Mouse (Mus musculus): ENCODE measurements around the gene Tpst2.

The Tpst2 gene

DNA sequence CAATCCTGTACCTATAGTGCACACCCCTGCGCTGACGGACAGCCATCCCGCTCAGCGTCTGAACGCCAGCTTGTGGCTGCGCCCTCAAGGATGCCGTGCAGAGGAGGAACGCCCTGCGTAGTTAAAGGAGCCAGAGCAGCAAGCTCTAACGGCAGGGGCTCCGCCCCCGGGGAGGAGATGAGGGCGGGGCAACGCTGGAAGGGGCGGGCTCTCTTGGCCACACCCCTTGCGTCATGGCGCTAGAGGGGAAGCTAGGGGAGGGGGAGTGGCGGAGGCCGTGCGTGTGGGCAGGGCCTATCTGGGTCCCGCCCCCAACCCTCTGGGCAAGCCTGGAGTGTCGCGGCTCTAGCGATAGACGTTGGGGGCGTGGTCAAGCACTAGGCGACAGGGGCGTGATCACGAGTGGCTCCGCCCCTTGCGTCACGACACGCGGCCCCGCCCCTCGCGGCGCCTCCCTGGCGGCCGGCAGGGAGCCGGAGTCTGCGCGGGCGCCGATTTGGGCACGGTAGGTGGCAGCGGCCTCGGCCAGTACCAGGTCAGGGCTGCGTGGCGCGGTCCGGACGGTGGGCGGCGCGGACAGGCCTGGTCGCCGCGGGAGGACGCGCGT, at the start of gene Tpst2:
TSS of gene Tpst2 (plus strand) at position 425 of the 607 bp plus-strand sequence.
- peak; percentile 100 for DNase-seq

DNA sequence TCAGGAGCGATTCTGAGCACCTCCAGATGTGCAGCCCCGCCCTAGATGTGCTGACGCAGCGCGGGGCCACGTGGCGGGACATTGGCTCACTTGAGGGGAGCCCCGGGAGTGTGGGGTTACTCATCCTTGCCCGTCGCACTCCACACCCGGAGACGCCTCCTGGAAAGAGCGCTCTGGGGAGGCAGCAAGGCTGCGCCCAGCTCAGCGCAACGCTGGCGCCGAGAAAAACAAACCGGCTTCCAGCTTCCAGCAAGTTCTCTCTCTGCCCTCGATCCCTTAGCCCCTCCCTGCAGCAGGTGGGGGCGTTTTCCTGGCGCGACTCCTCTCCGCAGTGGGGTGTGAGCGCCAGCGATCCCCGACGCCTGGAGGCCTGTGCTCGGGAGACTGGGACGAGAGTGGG, 49.1 kb upstream of the Tpst2 start:
- DNase-seq, result no peak

DNA sequence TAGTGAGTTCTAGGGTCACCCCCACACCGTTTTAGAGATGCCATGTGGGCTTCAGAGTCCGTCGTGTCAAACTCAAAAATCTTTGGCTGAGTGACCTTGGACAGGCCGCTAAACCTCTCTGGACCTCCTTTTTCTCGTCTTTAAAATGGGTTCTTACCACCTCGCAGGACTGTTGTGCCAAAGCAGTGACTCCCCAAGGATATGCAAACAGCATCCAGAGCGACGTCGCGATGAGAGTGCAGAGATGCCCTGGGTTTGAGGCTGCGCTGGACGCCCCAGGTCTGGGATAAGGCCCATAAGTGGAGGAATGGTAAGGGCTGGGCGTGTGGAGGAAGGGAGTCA, 48.6 kb upstream of the Tpst2 start:
- DNase-seq, result no peak

DNA sequence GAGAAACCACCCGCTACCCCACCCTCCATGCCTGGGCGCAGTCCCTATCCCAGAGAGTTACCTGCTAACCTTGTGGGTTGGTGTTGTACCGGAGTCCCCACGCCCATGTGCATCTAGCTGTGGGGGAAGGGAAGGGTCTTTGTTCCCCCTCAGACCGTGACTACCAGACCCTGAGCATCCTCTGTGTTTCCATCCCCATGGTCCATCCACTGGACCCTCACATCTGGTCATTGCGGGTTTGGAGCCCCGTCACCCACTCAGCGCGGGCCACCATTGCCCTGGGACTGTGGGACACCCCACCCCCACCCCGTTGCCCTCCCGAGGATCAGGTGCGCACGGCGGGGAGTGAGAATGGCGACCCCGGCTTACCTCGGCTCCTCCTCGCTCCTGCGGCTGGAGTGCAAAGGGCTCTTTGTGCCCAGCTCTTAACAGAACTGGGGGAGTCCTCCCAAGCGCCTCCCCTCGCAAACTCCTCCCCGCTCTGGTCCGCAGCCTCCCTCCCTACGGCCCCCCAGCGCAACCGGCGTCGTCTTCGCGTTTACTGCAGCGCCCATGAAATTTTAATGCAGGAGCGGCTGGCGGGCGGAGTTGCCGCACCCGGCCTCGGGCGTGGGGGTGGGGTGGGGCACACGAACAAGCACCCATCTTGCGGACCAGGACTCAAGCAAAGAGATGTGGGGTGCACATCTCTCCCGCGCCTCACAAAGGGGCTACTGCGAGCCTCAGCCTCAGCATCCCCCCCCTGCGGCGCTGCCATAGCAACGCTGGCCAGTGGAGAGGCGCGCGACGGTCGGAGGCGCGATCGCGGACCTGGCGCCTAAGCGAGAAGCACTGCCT, 48.0 kb upstream of the Tpst2 start:
- no peak for DNase-seq

DNA sequence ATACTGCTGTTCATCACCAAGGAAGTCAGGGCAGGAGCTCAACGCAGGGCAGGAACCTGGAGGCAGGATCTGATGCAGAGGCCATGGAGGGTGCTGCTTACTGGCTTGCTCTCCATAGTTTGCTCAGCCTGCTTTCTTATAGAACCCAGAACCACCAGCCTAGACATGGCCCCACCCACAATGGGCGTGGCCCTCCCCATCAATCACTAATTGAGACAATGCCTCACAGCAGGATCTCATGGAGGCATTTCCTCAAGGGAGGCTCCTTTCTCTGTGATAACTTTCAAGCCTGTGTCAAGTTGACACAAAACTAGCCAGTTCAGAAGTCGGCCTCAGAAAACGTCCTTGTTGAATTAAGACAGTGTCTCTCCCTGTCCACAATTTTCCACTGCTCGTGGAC, 40.7 kb upstream of the Tpst2 start:
- DNase-seq, result no peak

DNA sequence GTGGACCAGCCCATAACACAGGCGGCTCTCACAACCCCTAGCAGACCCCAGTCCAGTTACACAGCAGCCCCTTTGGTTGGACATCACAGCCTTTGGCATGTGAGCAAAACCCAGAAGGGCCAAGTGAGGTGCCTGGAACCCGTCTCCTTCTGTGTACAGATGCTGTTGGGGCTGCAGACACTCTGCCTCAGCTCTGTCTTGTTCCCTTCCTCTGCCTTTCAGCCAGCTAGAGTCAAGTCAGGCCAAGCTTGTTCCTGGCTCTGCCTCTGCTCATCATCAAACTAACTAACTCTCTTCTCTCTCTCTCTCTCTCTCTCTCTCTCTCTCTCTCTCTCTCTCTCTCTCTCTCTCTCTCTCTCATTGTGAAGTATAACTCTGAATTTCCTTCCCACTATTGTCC, 39.9 kb upstream of the Tpst2 start:
- DNase-seq, result no peak

DNA sequence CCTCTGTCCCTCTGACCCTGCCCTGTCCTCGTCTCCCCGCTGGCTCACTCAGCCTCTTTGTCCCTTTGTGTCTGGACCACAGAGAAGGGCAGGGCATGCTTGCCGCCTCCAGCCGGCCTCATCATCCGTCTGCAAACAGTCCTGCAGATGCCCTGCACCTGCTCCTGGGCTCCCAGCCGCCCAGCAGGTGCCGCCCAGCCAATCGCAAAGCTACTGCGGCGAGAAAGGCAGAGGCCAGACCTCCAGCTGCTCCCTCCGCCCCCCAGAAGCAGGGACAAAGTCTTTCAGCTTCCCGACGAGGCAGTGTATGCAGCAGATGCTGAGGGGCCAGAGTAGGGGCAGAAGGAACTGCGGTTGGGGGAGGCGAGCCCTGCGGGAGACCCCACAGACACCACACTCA, 39.1 kb upstream of the Tpst2 start:
- no peak for DNase-seq

DNA sequence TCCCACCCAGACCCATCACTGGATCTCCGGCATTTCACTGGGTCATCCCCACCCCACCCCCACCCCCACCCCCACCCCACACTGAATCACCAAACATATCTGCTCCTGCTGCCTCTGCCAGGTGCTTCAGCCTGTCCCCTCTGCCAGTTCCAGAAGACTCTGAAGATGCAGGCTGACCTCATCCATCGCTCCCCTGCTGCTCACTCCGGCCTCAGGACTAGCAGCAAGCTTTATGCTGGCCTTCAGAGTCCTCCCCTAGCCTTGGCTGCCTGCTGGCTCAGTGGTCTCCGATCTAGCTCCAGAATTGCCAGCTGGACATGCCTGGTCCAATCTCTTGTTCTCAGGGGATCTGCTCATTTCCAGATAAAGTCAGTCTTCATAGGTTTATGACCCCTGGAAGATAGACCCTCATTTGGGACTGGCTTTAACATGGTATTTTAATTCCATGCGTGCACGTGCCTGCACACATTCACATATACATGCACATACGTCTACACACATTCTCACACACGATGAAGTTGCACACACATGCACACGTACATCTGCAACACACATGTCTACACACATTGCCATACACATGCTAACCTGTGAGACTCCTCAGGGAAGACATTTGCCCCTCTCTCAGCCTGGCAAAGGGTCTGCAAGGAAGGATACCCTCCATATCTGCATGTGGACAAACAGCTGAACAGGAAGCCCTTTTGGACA, 38.5 kb upstream of the Tpst2 start:
- DNase-seq, result no peak

DNA sequence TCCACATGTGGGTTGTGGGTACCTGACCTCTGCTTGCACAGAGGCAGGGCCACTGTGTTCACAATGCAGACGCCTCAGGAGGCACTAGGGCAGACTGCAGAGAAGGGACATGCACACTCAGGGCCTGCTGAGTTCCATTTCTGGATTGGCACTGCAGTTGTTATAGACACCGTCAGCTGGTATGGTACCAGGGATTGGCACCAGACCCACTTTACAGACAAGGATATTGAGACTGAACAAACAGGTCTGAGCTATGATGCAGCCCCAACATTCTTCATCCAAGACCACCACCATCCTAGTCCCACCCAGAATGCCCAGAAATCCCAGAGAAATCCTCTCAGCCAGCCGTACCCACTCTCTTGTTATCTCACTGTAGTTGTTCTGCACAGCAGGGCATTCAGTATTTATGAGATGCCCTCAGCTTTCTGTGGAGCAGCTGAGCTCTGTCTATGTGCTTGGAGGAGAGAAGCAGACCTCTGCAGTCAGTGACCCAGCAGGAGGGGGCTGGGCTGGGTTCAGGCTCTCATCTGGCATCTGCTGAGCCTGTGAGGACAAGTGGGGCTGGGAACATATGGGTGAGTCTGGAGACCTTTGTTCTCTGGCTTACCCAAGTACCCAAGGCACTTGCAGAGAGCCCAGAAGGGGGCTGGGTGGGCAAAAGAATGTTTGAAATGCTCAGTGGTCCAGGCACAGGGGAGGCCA, 37.6 kb upstream of the Tpst2 start:
- DNase-seq, result no peak

DNA sequence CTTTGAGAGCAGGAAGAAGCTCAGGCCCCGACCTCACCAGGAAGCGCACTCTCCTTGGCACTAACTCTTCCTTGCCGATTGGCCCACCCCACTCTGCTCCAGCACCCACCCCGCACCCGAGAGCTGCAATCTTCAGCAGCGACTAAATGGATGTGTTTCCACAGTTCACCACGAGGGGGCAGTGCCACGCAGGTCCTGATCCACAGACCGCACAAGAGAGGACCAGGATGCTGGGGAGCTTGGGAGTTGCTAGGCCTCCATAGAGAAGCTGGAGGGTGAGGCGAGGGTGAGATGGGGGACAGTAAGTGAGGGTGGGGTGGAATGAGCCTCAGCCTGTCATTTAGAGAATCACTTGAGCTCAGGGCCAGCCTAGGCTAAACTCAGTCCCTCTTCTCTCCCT, 35.7 kb upstream of the Tpst2 start:
- peak; percentile 62 for DNase-seq

DNA sequence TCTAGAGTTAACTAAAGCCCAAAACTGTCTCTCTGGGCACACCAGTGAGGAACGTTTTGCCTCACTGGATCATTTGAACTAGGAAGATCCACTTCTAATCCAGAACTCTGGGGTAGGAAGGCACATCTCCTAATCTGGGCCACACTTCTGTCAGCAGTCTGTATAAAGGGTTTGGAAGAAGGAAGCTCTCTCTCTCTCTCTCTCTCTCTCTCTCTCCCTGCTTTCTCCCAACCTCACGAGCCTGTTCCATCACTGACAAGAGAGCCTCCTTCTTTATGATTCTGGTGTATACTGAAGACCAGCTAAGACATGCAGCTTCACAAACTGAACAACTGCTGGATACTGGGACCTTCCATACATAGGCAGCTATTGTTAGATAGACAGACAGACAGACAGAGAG, 34.6 kb upstream of the Tpst2 start:
- no peak for DNase-seq

DNA sequence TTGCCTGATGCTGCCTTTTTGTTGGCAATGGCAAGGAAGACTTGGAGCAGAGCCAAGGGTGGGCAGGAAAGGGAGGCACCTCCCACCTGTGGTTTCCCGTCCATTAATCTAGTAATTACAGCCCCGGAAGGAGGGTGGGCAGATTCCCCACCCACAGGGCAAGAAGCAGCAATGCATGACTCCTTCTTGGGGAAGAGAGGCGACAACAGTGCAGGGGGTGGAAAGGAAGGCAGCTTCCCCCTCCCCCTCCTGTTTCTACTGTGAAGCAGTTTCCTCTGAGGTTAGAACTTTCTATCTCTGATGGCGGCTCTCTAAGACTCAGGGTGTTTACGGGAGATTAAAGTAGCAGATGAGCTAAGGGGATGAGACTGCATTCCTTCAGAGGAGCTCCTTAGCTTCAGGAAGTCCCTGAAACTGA, 34.1 kb upstream of the Tpst2 start:
- peak; percentile 71 for DNase-seq

DNA sequence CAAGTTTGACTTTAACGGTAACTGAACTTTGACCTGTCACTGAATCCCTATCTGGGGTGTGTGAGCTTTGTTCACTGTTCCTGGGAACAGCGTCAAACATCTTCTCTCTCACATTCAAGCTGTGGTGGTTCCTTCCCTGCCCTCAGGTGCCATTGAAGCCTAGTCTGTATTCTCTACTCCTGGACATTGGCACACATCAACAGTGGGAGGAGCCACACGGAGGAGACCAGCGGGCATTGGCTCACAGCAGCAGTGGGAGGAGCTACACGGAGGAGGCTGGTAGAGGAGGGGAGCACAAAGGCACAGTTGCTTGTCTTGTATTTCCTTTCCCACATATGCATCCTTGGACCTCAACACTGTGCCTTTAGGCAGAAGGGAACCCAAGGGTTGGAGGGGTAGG, 33.5 kb upstream of the Tpst2 start:
- DNase-seq, result peak; percentile 8

DNA sequence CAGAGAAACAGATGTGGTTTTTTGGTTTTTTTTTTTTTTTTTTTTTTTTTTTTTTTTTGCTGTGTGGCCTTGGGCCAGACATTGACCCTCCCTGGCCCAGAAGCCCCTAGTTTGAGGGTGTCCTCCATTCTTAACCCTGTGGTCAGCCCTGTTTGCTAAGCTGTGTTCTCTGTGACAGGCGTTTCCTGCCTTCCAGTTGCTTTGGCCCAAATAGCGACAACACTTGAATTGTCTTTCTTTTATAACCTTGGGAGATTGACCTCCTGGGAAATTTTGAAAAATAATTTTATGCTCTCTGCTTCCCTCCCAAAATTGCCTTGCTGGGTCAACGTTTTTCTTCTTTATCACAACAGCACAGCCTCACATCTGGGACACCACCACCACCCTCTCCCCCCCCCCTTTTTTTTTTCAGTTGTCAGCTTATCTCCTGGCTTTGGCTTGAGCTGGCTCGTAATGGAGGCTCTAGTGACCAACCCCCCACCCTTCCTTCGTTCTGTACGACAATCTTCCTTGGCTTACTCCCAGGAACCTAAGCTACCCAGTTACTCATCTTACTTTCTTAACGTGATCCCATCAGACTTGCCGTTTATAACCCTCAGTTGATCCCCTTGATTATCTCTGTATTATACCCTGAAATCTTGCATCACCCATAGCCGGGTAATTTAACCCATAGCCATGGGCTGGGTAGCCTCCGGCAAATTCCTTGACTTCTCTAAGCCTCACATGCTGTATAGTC, 32.8 kb upstream of the Tpst2 start:
- DNase-seq, result peak; percentile 10

DNA sequence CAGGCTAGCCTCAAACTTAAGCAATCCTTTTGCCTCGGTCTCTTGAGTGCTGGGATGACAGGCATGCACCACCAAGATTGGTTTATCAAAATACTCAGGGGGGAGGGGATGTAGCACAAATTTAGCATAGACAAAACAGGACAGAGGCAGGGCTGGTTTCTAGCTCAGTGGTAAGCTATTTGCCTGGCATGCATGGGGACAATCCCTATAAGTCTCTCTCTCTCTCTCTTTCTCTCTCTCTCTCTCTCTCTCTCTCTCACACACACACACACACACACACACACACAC, 32.3 kb upstream of the Tpst2 start:
- no peak for DNase-seq

DNA sequence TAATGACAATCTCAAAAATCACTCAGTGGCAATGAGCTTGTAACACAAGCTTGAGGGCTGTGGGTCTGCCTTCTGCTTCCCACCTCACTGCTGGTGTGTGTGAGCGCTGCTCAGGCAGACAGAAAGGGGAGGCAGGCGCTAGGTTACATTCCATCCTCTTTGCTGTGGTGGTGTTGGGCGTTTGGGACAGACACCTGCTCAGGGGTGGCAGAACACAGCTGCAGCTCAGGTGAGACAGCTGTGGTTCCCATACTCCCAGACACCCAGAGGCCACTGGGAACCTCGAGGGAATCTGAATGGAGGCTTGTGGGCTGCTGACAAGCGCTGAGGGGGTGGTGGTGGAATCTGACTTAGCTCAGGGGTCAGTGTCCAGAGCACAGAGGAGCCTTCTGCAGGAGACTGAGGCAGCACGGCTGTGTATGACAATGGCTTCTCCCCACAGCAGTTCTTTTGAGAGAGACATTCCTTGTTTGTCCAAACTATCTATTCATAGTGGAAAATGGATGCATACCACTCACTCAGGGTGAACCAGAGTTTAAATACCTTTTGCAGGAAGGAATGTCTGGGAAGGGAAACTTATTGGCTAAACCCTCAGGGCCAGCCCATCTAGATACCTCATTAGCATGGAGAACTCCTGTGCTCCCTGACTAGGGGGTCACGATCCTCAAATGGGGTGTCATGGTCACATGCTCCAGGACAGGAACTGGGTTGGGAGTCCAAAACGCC, 31.4 kb upstream of the Tpst2 start:
- peak; percentile 18 for DNase-seq

DNA sequence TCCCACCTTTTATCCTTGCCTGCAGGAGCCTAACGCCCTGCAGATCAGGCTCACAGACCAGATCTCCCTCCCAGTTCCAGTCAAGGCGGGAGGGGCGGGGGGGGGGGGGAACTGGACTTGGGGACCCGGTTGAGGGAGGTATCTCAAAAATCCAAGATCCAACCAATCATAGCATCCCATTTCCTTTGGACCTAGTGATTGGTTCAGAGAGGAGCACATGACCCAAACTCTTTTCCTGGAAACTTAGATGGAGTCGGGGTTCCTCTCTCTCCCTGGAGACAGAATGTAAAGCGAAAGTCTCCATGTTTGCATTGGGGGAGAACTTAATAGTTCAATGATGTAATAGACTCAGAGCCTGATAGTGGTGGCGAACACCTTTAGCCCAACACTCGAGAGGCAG, 29.1 kb upstream of the Tpst2 start:
- DNase-seq, result no peak

DNA sequence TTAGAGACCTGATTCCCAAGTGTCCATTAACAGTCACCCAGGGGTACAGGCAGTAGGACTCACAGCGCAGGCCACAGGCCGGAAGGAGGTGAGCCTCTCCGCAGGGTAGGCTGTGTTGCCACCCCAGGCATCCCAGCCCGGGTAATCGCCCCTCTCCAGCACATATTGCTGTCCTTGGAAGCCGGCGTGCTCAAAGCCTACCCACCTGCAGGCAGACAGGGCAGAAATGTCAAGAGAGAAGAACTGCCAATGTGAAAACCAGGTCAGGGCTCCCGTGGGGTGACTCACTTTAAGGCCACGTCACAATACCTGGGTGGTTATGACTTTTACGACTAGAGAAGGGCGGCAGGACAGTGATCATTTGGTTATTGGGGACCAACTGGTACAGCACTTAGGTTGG, 27.4 kb upstream of the Tpst2 start:
- no peak for DNase-seq

DNA sequence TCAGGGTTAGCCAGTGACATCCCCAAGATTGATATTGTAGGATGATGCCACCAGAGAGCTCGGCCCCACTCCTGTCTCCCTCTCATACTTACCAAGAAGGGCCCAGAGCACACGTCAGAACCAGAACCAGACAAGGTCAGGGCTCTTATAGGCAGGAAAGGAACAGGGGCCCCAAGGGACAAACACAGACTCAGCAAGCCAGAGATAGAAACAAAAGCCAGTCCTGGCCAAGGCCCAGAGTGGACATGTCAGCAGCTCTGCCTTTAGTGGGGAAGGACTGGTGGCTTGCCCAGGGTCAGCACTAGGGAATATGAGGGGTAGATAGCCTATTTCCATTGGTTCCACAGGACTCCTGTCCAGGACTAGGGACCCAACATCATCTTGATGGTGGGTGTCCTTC, 24.1 kb upstream of the Tpst2 start, which contains the start of gene Cryba4:
TSS of gene Cryba4 (minus strand) at position 119 of the 400 bp plus-strand sequence.
- DNase-seq, result peak; percentile 23

DNA sequence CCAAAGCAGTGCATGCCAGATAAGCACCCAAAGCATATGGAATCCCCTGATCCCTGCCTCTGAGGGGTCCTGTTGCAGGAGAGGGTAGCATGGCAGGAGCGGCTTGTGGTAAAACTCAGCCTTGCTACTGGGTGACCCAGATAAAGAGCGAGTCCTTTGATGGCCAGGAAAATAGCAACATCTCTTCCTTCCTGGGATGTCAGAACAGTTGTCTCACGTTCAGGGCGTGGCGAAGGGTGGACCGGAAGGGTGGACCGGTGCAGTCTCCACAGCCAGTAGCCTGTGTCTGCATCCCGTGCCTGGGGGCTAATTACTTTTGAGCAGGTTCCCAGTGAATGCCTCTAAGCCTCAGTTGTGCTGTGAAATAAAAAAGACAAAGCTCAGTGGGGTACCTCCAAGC, 23.3 kb upstream of the Tpst2 start:
- peak; percentile 51 for DNase-seq

DNA sequence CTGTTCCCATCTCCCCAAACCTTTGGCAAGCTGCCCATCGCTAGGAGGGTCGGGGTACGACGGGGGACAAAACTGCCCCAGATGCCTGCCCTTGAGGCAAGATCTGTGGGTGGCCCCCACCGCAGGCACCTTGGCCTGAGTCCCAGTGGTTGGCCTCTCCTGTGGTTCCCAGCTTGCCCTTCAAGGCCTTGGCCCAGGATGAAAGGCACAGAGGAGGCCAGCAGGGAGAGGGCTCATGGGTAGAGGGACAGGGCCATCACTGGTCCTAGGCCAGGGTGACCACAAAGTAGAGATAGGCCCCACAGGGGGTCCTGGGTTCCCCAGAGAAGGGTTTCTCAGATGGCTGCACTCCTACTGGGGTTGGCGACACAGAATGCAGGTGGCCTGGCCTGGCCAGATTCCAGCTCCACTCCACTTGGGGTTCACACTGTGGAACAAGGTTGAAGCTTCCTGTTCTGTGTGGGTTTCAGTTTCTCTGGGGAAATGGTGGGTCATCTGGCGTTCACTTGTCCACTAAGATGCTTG, 22.1 kb upstream of the Tpst2 start:
- peak; percentile 10 for DNase-seq

DNA sequence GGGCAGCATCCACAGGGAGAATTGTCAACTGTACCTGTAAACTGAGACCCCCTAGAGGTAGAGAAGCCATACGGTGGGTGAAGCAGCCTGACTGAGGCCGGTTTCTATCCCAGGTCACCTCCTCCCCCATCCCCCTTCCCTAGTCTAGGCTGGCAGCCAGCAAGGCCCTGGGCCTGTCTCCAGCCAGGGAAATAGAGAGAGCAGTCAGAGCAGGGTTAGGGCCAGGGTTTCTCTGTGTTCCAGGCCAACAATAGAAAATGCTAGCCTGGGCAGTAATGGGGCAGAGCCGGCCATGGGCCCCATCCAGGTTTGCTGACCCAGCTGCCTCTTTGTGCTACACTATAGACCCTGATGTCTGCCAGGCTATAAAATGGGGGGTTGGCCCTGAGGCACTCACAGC, 21.1 kb upstream of the Tpst2 start, which contains the start of gene Crybb1:
TSS of gene Crybb1 (plus strand) at position 390 of the 400 bp plus-strand sequence.
- peak; percentile 30 for DNase-seq
